In the genomic region with DNA sequence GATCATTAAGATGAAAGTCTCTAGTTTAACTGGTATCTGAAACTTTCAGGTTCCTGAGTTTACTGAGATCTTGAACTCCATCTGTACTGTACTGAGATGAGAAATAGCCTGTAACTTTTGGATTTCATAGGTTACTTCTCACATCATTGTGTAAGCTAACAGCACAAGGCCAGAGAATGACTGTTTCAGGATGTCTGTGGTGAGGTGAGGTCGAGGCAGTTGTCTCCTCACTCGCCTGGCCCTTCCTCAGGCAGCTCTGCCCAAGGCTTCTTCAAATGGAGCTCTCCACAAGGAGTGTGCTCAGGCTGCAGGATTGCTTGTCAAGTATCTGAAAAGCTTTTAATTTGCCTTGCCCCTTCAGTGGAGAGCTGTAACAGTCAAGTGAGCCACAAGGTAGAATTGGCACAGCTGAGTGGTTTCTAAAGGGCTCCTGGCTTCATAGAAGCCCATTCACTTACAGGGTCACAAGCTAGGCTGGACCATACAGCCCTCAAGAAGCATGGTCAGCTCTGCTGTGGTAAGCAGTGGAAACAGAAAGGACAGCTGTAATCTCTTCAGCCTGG, we compare ENCODE assay signal across 21 mouse cellular contexts.
DNase-seq lines count a peak whose midpoint lies in the region; ATAC-seq and TF ChIP-seq lines count a peak whose summit lies in the region.
"Had no signal": no experiment of that assay in that cellular context is flagged by ENCODE, and none has a peak within 500 bp of the region (broad histone marks: within the 10 kb centered on the region; RNA-seq: fewer than 3 reads in every experiment).

No protein-coding gene starts in this region.

- intact Hi-C loops in heart, postnatal 36 days (cut with DNase I) = no loop called here

- no peak overlapping the region for H3K9ac ChIP-seq in lung, embryonic 14.5 days
- H3K9ac ChIP-seq: forebrain, embryonic 13.5 days; forebrain, postnatal 0 days; heart, embryonic 13.5 days; hindbrain, embryonic 12.5 days had no signal

- peak; percentile 30 for DNase-seq in lung, embryonic 14.5 days
- DNase-seq in lung, postnatal 14 days = peak; percentile 42
- DNase-seq in heart, postnatal 36 days = no peak
- DNase-seq in c-Kit-positive CD71-positive TER-119-positive erythroid progenitor cells, embryonic 14.5 days (ENCODE audit: low spot score) = no peak
- DNase-seq in right cerebral cortex, postnatal 14 days = no peak
- DNase-seq: adrenal gland, adult 8-10 months; adrenal gland, postnatal 36 days; cerebellum, adult 11-12 months; cerebellum, adult 9-10 months; cerebellum, postnatal 36 days; forebrain, postnatal 0 days; gastrocnemius, postnatal 25 days; heart, adult 11 months; heart, postnatal 4 days had no signal

- no peak overlapping the region for H3K27ac ChIP-seq in lung, embryonic 14.5 days (ENCODE audit: low read depth)
- H3K27ac ChIP-seq: embryonic facial prominence, embryonic 10.5 days; forebrain, embryonic 13.5 days; heart, embryonic 13.5 days; hindbrain, embryonic 12.5 days; hindbrain, postnatal 0 days had no signal

- H3K4me1 ChIP-seq in lung, embryonic 14.5 days (ENCODE audit: insufficient read depth) = no peaks in the 10 kb centered on the region
- H3K4me1 ChIP-seq: embryonic facial prominence, embryonic 10.5 days; forebrain, embryonic 13.5 days; heart, embryonic 13.5 days; hindbrain, embryonic 12.5 days had no signal

- H3K4me3 ChIP-seq in lung, embryonic 14.5 days (ENCODE audit: low read depth, low read length) = no peak overlapping the region
- H3K4me3 ChIP-seq: embryonic facial prominence, embryonic 10.5 days; forebrain, embryonic 13.5 days; heart, embryonic 13.5 days; hindbrain, embryonic 12.5 days had no signal

- no peak overlapping the region for H3K4me2 ChIP-seq in lung, embryonic 14.5 days
- H3K4me2 ChIP-seq: forebrain, embryonic 13.5 days; heart, embryonic 13.5 days; hindbrain, embryonic 12.5 days had no signal

- 0 out of 2 replicates have a peak, but pooled peaks have one; percentile 29 for ATAC-seq in common myeloid progenitor, adult 5-6 weeks (replicated peaks; ENCODE audit: low read depth, poor library complexity, severe bottlenecking)
- peak; percentile 54; the same call in 1 of the 2 replicates for ATAC-seq in lung, embryonic 14.5 days (ENCODE audit: insufficient read depth)
- ATAC-seq in megakaryocyte progenitor cell, adult 5-6 weeks (replicated peaks; ENCODE audit: poor library complexity) = peak; percentile 84
- ATAC-seq: forebrain, embryonic 13.5 days; forebrain, postnatal 0 days; hindbrain, postnatal 0 days had no signal

- H3K36me3 ChIP-seq in lung, embryonic 14.5 days (ENCODE audit: insufficient read depth) = no peaks in the 10 kb centered on the region

- no peaks in the 10 kb centered on the region for H3K27me3 ChIP-seq in lung, embryonic 14.5 days (ENCODE audit: insufficient read depth, low read length)
- H3K27me3 ChIP-seq: forebrain, embryonic 13.5 days; heart, embryonic 13.5 days; hindbrain, embryonic 12.5 days had no signal

- TF ChIP-seq CTCF in lung, embryonic 14.5 days (IDR thresholded peaks at IDR 0.05; ENCODE audit: low read depth) = no peak

- 56% methylated on average over 2 of the region's 2 CpGs for WGBS in lung, embryonic 14.5 days

- H3K9me3 ChIP-seq in lung, embryonic 14.5 days (ENCODE audit: low read depth, low read length) = no peaks in the 10 kb centered on the region
- H3K9me3 ChIP-seq: embryonic facial prominence, embryonic 10.5 days; forebrain, embryonic 13.5 days; heart, embryonic 13.5 days; hindbrain, embryonic 12.5 days had no signal

Comparison
In these comparisons a context has a peak if more than half of its experiments do, and no peak if none do; other contexts are left out.
1. ATAC-seq: peak in every context shown above with its lines; median percentile 84 in megakaryocyte progenitor cell, adult 5-6 weeks; 54 in lung, embryonic 14.5 days; 29 in common myeloid progenitor, adult 5-6 weeks.
2. DNase-seq: peak in lung, embryonic 14.5 days (single experiment) and lung, postnatal 14 days (single experiment); none in heart, postnatal 36 days (0 of 2), c-Kit-positive CD71-positive TER-119-positive erythroid progenitor cells, embryonic 14.5 days (single experiment) and right cerebral cortex, postnatal 14 days (single experiment).